Comparison of ENCODE assay signal across 8 mouse cellular contexts in the genomic region with DNA sequence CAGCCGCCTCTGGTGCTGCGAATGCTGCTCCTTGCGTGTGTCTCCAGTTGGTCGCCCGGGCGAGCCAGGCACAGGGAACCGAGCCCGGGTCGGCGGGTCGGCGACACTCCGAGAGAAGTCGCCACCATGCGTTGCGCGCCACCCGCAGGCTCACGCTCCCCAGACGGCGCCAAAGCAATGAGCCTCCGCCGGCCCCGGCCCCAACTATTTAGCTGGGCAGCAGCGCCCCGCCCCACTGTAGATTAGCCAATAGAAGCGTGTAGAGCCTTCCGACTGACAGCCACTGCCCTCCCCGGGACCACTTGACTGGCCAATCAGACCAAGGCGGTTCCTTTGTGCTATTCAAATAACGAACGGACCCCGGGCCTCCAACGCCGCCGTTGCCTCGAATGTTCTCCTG. TPM values are rescaled to one million over a fixed set of nuclear protein-coding genes. Genes with fewer than 3 reads are reported as not detected.
DNase-seq lines count a peak whose midpoint lies in the region; ATAC-seq and TF ChIP-seq lines count a peak whose summit lies in the region.

A gene (minus strand): TSS at position 181 of the 400 bp plus-strand sequence.

- no peaks in the 10 kb centered on the region for H3K9me3 ChIP-seq in hindbrain, embryonic 16.5 days (ENCODE audit: control insufficient read depth, low read length)

- peak within 1 kb of the TSS; percentile 96 for H3K27ac ChIP-seq in gastrocnemius, adult 2 months
- H3K27ac ChIP-seq in hindbrain, embryonic 16.5 days (ENCODE audit: low read depth, low read length) = peak within 1 kb of the TSS; percentile 89

- H3K9ac ChIP-seq in hindbrain, embryonic 16.5 days (ENCODE audit: low read depth, low read length) = peak within 1 kb of the TSS; percentile 94

- peak within 1 kb of the TSS; percentile 95 for H3K4me3 ChIP-seq in gastrocnemius, adult 2 months
- peak within 1 kb of the TSS; percentile 85 for H3K4me3 ChIP-seq in hindbrain, embryonic 16.5 days (ENCODE audit: low read length)

- peak within 1 kb of the TSS; percentile 100 for H3K4me2 ChIP-seq in hindbrain, embryonic 16.5 days (ENCODE audit: low read length)

- WGBS in hindbrain, embryonic 16.5 days = 0% methylated on average over 23 of the region's 37 CpGs

- H3K36me3 ChIP-seq in hindbrain, embryonic 16.5 days (ENCODE audit: control insufficient read depth, insufficient read depth, low read length) = no peaks in the 10 kb centered on the region

- H3K27me3 ChIP-seq in hindbrain, embryonic 16.5 days (replicated peaks; ENCODE audit: control insufficient read depth, insufficient read depth, low read length) = no peaks in the 10 kb centered on the region

- peak; percentile 30 for DNase-seq in T-cell, adult 2 months (ENCODE audit: low spot score)
- peak; percentile 74 to 77 for DNase-seq in cerebellum, postnatal 36 days
- peak; percentile 97 for DNase-seq in gastrocnemius, adult 2 months
- peak; percentile 92 to 94 for DNase-seq in left cerebral cortex, adult 18-20 months (ENCODE audit: low spot score in 2 of 2)
- peak; percentile 97 for DNase-seq in lung, postnatal 36 days
- DNase-seq in retina, embryonic 14.5 days (ENCODE audit: low spot score) = peak; percentile 98
- peak; percentile 65 for DNase-seq in thymus, postnatal 4 days

- TF ChIP-seq CTCF in gastrocnemius, adult 2 months (IDR thresholded peaks at IDR 0.05) = peak; percentile 11; the same call in 1 of the 2 replicates

- peaks cover 17% of the 10 kb centered on the region for H3K4me1 ChIP-seq in hindbrain, embryonic 16.5 days (ENCODE audit: control insufficient read depth, insufficient read depth, low read depth, low read length)

- intact Hi-C loops in gastrocnemius, adult 2 months (cut with DNase I) = loop anchor here (1.0 to 5.0 kb wide), 3 partner anchors 34 to 238 kb away; no protein-coding TSS in a partner anchor

- ATAC-seq in hindbrain, embryonic 16.5 days = peak; percentile 93

RNA-seq across cellular contexts. Expression of the gene that starts here (rescaled TPM):
- total RNA-seq in gastrocnemius, adult 2 months (2021) = 1 to 10 TPM in 1 of 2 experiments, under 1 TPM in 1; 0.97 to 1.1 TPM
- 1.2 and 1.4 TPM in 2 replicates for polyA plus RNA-seq in hindbrain, embryonic 16.5 days (2015; fragmentation: Nextera tagmentation; extraction: Ambion mirVana)
- 10 to 100 TPM; 30.3 to 30.4 TPM for total RNA-seq in left cerebral cortex, adult 18-20 months (2021)

Comparison
In these comparisons a context has a peak if more than half of its experiments do, and no peak if none do; other contexts are left out.
1. Peak in every context shown above with its lines: DNase-seq, ATAC-seq, H3K4me3 ChIP-seq and H3K27ac ChIP-seq.
2. RNA of the gene that starts here (total RNA-seq): 30.3 to 30.4 TPM in left cerebral cortex, adult 18-20 months; 0.97 to 1.1 TPM in gastrocnemius, adult 2 months; every median in the first group is over 10 times any median in the second.
3. DNase-seq: peak in every context shown above with its lines; median percentile 98 in retina, embryonic 14.5 days; 97 in gastrocnemius, adult 2 months; 97 in lung, postnatal 36 days; 93 in left cerebral cortex, adult 18-20 months; 76 in cerebellum, postnatal 36 days; 65 in thymus, postnatal 4 days; 30 in T-cell, adult 2 months.